Comparison of ENCODE assay signal across 12 mouse cellular contexts in the genomic region with DNA sequence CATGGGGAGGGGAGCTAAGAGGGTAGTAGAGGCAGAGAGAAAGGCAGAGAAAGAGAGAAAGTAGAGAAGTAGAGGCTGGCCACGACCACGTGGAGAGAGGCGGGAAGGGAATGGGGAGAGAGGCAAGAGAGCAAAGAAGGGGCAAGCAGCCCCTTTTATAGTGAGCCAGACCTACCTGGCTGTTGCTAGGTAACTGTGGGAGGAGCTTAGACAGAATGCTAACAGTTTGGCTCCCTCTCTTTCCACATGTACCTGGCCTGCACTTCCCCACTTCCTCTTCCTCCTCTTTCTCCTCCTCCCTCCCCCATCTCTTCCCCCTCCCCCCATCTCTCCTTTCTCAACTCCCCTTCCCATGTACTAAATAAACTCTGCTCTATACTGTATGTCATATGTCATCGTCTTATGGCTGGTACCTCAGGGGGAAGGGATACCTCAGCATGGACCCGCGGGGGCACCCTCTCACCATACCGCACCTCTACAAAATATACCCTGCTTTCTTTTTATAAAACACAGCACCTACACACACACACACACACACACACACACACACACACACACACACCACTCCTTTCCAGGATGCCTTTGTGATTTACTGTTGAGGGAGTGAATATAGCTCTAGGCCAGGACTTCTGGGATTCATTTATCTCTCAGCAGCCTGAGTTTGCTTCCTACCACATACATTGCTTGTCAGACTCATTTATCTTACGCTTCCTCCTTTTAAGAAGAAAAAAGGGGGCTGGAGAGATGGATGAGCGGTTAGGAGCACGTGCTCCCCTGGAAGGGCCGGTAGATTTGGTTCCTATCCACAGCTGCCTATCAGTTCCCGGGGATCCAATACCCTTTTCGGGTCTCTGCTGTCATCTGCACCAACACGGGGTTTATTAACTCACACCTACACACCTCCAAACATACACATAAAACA. TPM values are rescaled to one million over a fixed set of nuclear protein-coding genes. Genes with fewer than 3 reads are reported as not detected.
DNase-seq lines count a peak whose midpoint lies in the region; ATAC-seq and TF ChIP-seq lines count a peak whose summit lies in the region.
"Had no signal": no experiment of that assay in that cellular context is flagged by ENCODE, and none has a peak within 500 bp of the region (broad histone marks: within the 10 kb centered on the region; RNA-seq: fewer than 3 reads in every experiment).

No protein-coding gene starts in this region.

- no peak for TF ChIP-seq EP300 in lung, postnatal 0 days (IDR thresholded peaks at IDR 0.05)

- ATAC-seq in lung, postnatal 0 days, result no peak; the same call in 1 of the 2 replicates
- ATAC-seq in hindbrain, embryonic 13.5 days (ENCODE audit: low FRiP score), result peak; percentile 53
- ATAC-seq: activated CD4-positive, CD25-positive, alpha-beta regulatory T cell, adult 4 months had no signal

- H3K9me3 ChIP-seq in lung, postnatal 0 days (ENCODE audit: low read length), result no peaks in the 10 kb centered on the region
- H3K9me3 ChIP-seq in hindbrain, embryonic 13.5 days, result peaks cover 4% of the 10 kb centered on the region

- H3K27me3 ChIP-seq in lung, postnatal 0 days (replicated peaks; ENCODE audit: insufficient read depth, low read length), result no peaks in the 10 kb centered on the region
- no peaks in the 10 kb centered on the region for H3K27me3 ChIP-seq in hindbrain, embryonic 13.5 days

- H3K36me3 ChIP-seq in lung, postnatal 0 days (ENCODE audit: insufficient read depth, low read length), result no peaks in the 10 kb centered on the region
- H3K36me3 ChIP-seq in hindbrain, embryonic 13.5 days, result no peaks in the 10 kb centered on the region
- H3K36me3 ChIP-seq: G1E had no signal

- WGBS in lung, postnatal 0 days, result 46% methylated on average over 14 of the region's 14 CpGs
- 58% methylated on average over 14 of the region's 14 CpGs for WGBS in lung, adult 2 months
- 56% methylated on average over 14 of the region's 14 CpGs for WGBS in hindbrain, embryonic 13.5 days

- no peak for TF ChIP-seq CTCF in lung, postnatal 0 days (IDR thresholded peaks at IDR 0.05)
- no peak for TF ChIP-seq CTCF in lung, adult 2 months (IDR thresholded peaks at IDR 0.05; ENCODE audit: insufficient read depth, low read length)

- no peak overlapping the region for H3K9ac ChIP-seq in lung, postnatal 0 days (replicated peaks; ENCODE audit: low read depth)
- no peak overlapping the region for H3K9ac ChIP-seq in hindbrain, embryonic 13.5 days

- no peaks in the 10 kb centered on the region for H3K4me1 ChIP-seq in lung, postnatal 0 days (ENCODE audit: insufficient read depth, low read depth, low read length)
- no peaks in the 10 kb centered on the region; the same call in 1 of the 2 replicates for H3K4me1 ChIP-seq in lung, adult 2 months (ENCODE audit: control insufficient read depth, insufficient read depth, low read length)
- H3K4me1 ChIP-seq in hindbrain, embryonic 13.5 days (replicated peaks), result peaks cover 29% of the 10 kb centered on the region

- TF ChIP-seq POLR2A in lung, adult 2 months (IDR thresholded peaks at IDR 0.05; ENCODE audit: borderline replicate concordance, extremely low read depth, low read depth, low read length), result no peak

- DNase-seq in embryo, embryonic 11 days, result peak; percentile 34
- DNase-seq in embryo, embryonic 10 days (ENCODE audit: low spot score), result no peak
- DNase-seq in lung, postnatal 0 days (ENCODE audit: low spot score), result no peak
- no peak for DNase-seq in lung, adult 2 months
- DNase-seq in mesoderm, embryonic 11.5 days (ENCODE audit: low read depth, low spot score), result peak; percentile 64
- DNase-seq in adrenal gland, adult 2 months, result no peak
- DNase-seq in urinary bladder, postnatal 14 days (ENCODE audit: low spot score), result no peak
- DNase-seq: cerebellum, adult 18-20 months; right cerebral cortex, adult 18-20 months had no signal

- 0 out of 2 replicates have a peak overlapping the region, but pooled peaks have one; percentile 31 for H3K4me2 ChIP-seq in lung, postnatal 0 days (replicated peaks; ENCODE audit: low read depth, low read length)
- H3K4me2 ChIP-seq in hindbrain, embryonic 13.5 days, result no peak overlapping the region

- H3K27ac ChIP-seq in lung, postnatal 0 days (ENCODE audit: low read length), result no peak overlapping the region
- peak overlapping the region; percentile 48 for H3K27ac ChIP-seq in hindbrain, embryonic 13.5 days

- no peak overlapping the region for H3K4me3 ChIP-seq in lung, postnatal 0 days (ENCODE audit: low read depth, low read length)
- no peak overlapping the region for H3K4me3 ChIP-seq in lung, adult 2 months (replicated peaks; ENCODE audit: extremely low read depth, low read depth, low read length)
- H3K4me3 ChIP-seq in hindbrain, embryonic 13.5 days, result no peak overlapping the region

RNA-seq across cellular contexts. Expression of a gene that starts 43.8 kb away (rescaled TPM):
- 24.8 and 25.4 TPM in 2 replicates for polyA plus RNA-seq in lung, postnatal 0 days (2015; fragmentation: Nextera tagmentation; extraction: Ambion mirVana)
- polyA plus RNA-seq in lung, adult 2 months (2012; rRNA removed), result 47.8 and 53.2 TPM in 2 replicates
- 1.6 and 2.7 TPM in 2 replicates for polyA plus RNA-seq in hindbrain, embryonic 13.5 days (2015; fragmentation: Nextera tagmentation; extraction: Ambion mirVana)
- total RNA-seq in adrenal gland, adult 2 months (2021), result 1 to 10 TPM; 6.4 to 8.8 TPM
- polyA plus RNA-seq in adrenal gland, adult 2 months (2012; rRNA removed), result 2.4 TPM in 2 replicates
- polyA plus RNA-seq: activated CD4-positive, CD25-positive, alpha-beta regulatory T cell, adult 4 months; G1E had no signal

Comparison
In these comparisons a context has a peak if more than half of its experiments do, and no peak if none do; other contexts are left out.
1. DNase-seq: peak in embryo, embryonic 11 days (single experiment) and mesoderm, embryonic 11.5 days (single experiment); none in embryo, embryonic 10 days (single experiment), lung, postnatal 0 days (single experiment), lung, adult 2 months (single experiment), adrenal gland, adult 2 months (single experiment) and urinary bladder, postnatal 14 days (single experiment).